Mouse (Mus musculus): ENCODE results near the gene Fgfr2. TPM values are rescaled to one million over a fixed set of nuclear protein-coding genes. Genes with fewer than 3 reads are reported as not detected.

Gene Fgfr2
- polyA plus RNA-seq, 1 experiment from 2014 or later = 169 TPM

GRCm38 (mm10) chr7:131327054-131327453 lies 1796.1 kb downstream of the Fgfr2 start:
- no peak overlapping the region for H3K9ac ChIP-seq (replicated peaks; ENCODE audit: low read depth, low read length)
- no peak overlapping the region for H3K4me2 ChIP-seq (replicated peaks; ENCODE audit: low read depth, low read length)
- H3K27me3 ChIP-seq (ENCODE audit: control insufficient read depth, insufficient read depth, low read length) = no peaks in the 10 kb centered on the region
- no peaks in the 10 kb centered on the region for H3K36me3 ChIP-seq (ENCODE audit: control insufficient read depth, insufficient read depth, low read length)
- no peaks in the 10 kb centered on the region for H3K9me3 ChIP-seq (ENCODE audit: control insufficient read depth, low read depth, low read length)
- H3K4me1 ChIP-seq (ENCODE audit: control insufficient read depth, insufficient read depth, low read length) = no peaks in the 10 kb centered on the region
- H3K27ac ChIP-seq (ENCODE audit: low read length) = no peak overlapping the region
- 83% methylated on average over 5 of the region's 5 CpGs for WGBS
- no peak overlapping the region for H3K4me3 ChIP-seq (ENCODE audit: low read depth, low read length)
- no peak for ATAC-seq (ENCODE audit: insufficient number of reproducible peaks, insufficient read depth, low FRiP score, low read depth)

GRCm38 (mm10) chr7:131322192-131322591 lies 1801.0 kb downstream of the Fgfr2 start, which contains the start of gene Cuzd1:
Gene Cuzd1, minus strand, starts transcription at chr7:131322292.
- no peaks in the 10 kb centered on the region for H3K4me1 ChIP-seq (ENCODE audit: control insufficient read depth, insufficient read depth, low read length)
- H3K9me3 ChIP-seq (ENCODE audit: control insufficient read depth, low read depth, low read length) = no peaks in the 10 kb centered on the region
- no peak within 1 kb of the TSS for H3K9ac ChIP-seq (replicated peaks; ENCODE audit: low read depth, low read length)
- no peak within 1 kb of the TSS for H3K27ac ChIP-seq (ENCODE audit: low read length)
- H3K4me3 ChIP-seq (ENCODE audit: low read depth, low read length) = no peak within 1 kb of the TSS
- H3K36me3 ChIP-seq (ENCODE audit: control insufficient read depth, insufficient read depth, low read length) = no peaks in the 10 kb centered on the region
- 67% methylated on average over 2 of the region's 2 CpGs for whole genome bisulfite sequencing
- H3K27me3 ChIP-seq (ENCODE audit: control insufficient read depth, insufficient read depth, low read length) = no peaks in the 10 kb centered on the region
- ATAC-seq (ENCODE audit: insufficient number of reproducible peaks, insufficient read depth, low FRiP score, low read depth) = no peak
- no peak within 1 kb of the TSS for H3K4me2 ChIP-seq (replicated peaks; ENCODE audit: low read depth, low read length)

GRCm38 (mm10) chr7:131318340-131318739 lies 1804.8 kb downstream of the Fgfr2 start:
- no peak for ATAC-seq (ENCODE audit: insufficient number of reproducible peaks, insufficient read depth, low FRiP score, low read depth)

GRCm38 (mm10) chr7:131317587-131317986 lies 1805.6 kb downstream of the Fgfr2 start:
- no peaks in the 10 kb centered on the region for H3K27me3 ChIP-seq (ENCODE audit: control insufficient read depth, insufficient read depth, low read length)
- no peak overlapping the region for H3K4me2 ChIP-seq (replicated peaks; ENCODE audit: low read depth, low read length)
- H3K9ac ChIP-seq (replicated peaks; ENCODE audit: low read depth, low read length) = no peak overlapping the region
- WGBS = 56% methylated on average over 12 of the region's 12 CpGs
- H3K9me3 ChIP-seq (ENCODE audit: control insufficient read depth, low read depth, low read length) = no peaks in the 10 kb centered on the region
- H3K4me3 ChIP-seq (ENCODE audit: low read depth, low read length) = no peak overlapping the region
- no peaks in the 10 kb centered on the region for H3K36me3 ChIP-seq (ENCODE audit: control insufficient read depth, insufficient read depth, low read length)
- ATAC-seq (ENCODE audit: insufficient number of reproducible peaks, insufficient read depth, low FRiP score, low read depth) = no peak
- H3K27ac ChIP-seq (ENCODE audit: low read length) = no peak overlapping the region
- no peaks in the 10 kb centered on the region for H3K4me1 ChIP-seq (ENCODE audit: control insufficient read depth, insufficient read depth, low read length)

More at GRCm38 (mm10) chr7:131318340-131318739, 1804.8 kb downstream of the Fgfr2 start:
- Histone ChIP-seq H3K4me1 (ENCODE audit: control insufficient read depth, insufficient read depth, low read length) (no peaks in the 10 kb centered on the region), H3K27me3 (ENCODE audit: control insufficient read depth, insufficient read depth, low read length) (no peaks in the 10 kb centered on the region), H3K9me3 (ENCODE audit: control insufficient read depth, low read depth, low read length) (no peaks in the 10 kb centered on the region), H3K27ac (ENCODE audit: low read length) (no peak overlapping the region), H3K4me2 (replicated peaks; ENCODE audit: low read depth, low read length) (no peak overlapping the region), H3K4me3 (ENCODE audit: low read depth, low read length) (no peak overlapping the region), H3K9ac (replicated peaks; ENCODE audit: low read depth, low read length) (no peak overlapping the region), H3K36me3 (ENCODE audit: control insufficient read depth, insufficient read depth, low read length) (no peaks in the 10 kb centered on the region)
- WGBS = 78% methylated on average over 5 of the region's 7 CpGs

GRCm38 (mm10) chr7:131314493-131314892 lies 1808.7 kb downstream of the Fgfr2 start:
- Histone ChIP-seq H3K4me3 (ENCODE audit: low read depth, low read length) (no peak overlapping the region), H3K27me3 (ENCODE audit: control insufficient read depth, insufficient read depth, low read length) (no peaks in the 10 kb centered on the region), H3K4me1 (ENCODE audit: control insufficient read depth, insufficient read depth, low read length) (no peaks in the 10 kb centered on the region), H3K4me2 (replicated peaks; ENCODE audit: low read depth, low read length) (no peak overlapping the region), H3K9ac (replicated peaks; ENCODE audit: low read depth, low read length) (no peak overlapping the region), H3K36me3 (ENCODE audit: control insufficient read depth, insufficient read depth, low read length) (no peaks in the 10 kb centered on the region), H3K27ac (ENCODE audit: low read length) (no peak overlapping the region), H3K9me3 (ENCODE audit: control insufficient read depth, low read depth, low read length) (no peaks in the 10 kb centered on the region)
- no peak for ATAC-seq (ENCODE audit: insufficient number of reproducible peaks, insufficient read depth, low FRiP score, low read depth)
- WGBS = 67% methylated on average over 7 of the region's 7 CpGs

- ATAC-seq (ENCODE audit: insufficient number of reproducible peaks, insufficient read depth, low FRiP score, low read depth) = no peak
- Histone ChIP-seq H3K27ac (ENCODE audit: low read length) (no peak overlapping the region), H3K9me3 (ENCODE audit: control insufficient read depth, low read depth, low read length) (no peaks in the 10 kb centered on the region), H3K9ac (replicated peaks; ENCODE audit: low read depth, low read length) (no peak overlapping the region), H3K36me3 (ENCODE audit: control insufficient read depth, insufficient read depth, low read length) (no peaks in the 10 kb centered on the region), H3K27me3 (ENCODE audit: control insufficient read depth, insufficient read depth, low read length) (no peaks in the 10 kb centered on the region), H3K4me3 (ENCODE audit: low read depth, low read length) (no peak overlapping the region), H3K4me1 (ENCODE audit: control insufficient read depth, insufficient read depth, low read length) (no peaks in the 10 kb centered on the region), H3K4me2 (replicated peaks; ENCODE audit: low read depth, low read length) (no peak overlapping the region)
- WGBS = 74% methylated on average over 5 of the region's 5 CpGs
Measured at GRCm38 (mm10) chr7:131306733-131307132, 1816.4 kb downstream of the Fgfr2 start.

- no peaks in the 10 kb centered on the region for H3K9me3 ChIP-seq (ENCODE audit: control insufficient read depth, low read depth, low read length)
- no peaks in the 10 kb centered on the region for H3K27me3 ChIP-seq (ENCODE audit: control insufficient read depth, insufficient read depth, low read length)
- WGBS = 59% methylated on average over 8 of the region's 8 CpGs
- H3K4me2 ChIP-seq (replicated peaks; ENCODE audit: low read depth, low read length) = no peak overlapping the region
- H3K4me1 ChIP-seq (ENCODE audit: control insufficient read depth, insufficient read depth, low read length) = no peaks in the 10 kb centered on the region
- no peak overlapping the region for H3K4me3 ChIP-seq (ENCODE audit: low read depth, low read length)
- H3K36me3 ChIP-seq (ENCODE audit: control insufficient read depth, insufficient read depth, low read length) = no peaks in the 10 kb centered on the region
- H3K27ac ChIP-seq (ENCODE audit: low read length) = no peak overlapping the region
- ATAC-seq (ENCODE audit: insufficient number of reproducible peaks, insufficient read depth, low FRiP score, low read depth) = no peak
- H3K9ac ChIP-seq (replicated peaks; ENCODE audit: low read depth, low read length) = no peak overlapping the region
Measured at GRCm38 (mm10) chr7:131303340-131303739, 1819.8 kb downstream of the Fgfr2 start.

GRCm38 (mm10) chr7:131297151-131297550 lies 1826.0 kb downstream of the Fgfr2 start:
- Histone ChIP-seq H3K27me3 (ENCODE audit: control insufficient read depth, insufficient read depth, low read length) (no peaks in the 10 kb centered on the region), H3K36me3 (ENCODE audit: control insufficient read depth, insufficient read depth, low read length) (no peaks in the 10 kb centered on the region), H3K4me1 (ENCODE audit: control insufficient read depth, insufficient read depth, low read length) (no peaks in the 10 kb centered on the region), H3K4me3 (ENCODE audit: low read depth, low read length) (no peak overlapping the region), H3K4me2 (replicated peaks; ENCODE audit: low read depth, low read length) (no peak overlapping the region), H3K9me3 (ENCODE audit: control insufficient read depth, low read depth, low read length) (no peaks in the 10 kb centered on the region), H3K27ac (ENCODE audit: low read length) (no peak overlapping the region), H3K9ac (replicated peaks; ENCODE audit: low read depth, low read length) (no peak overlapping the region)
- 69% methylated on average over 8 of the region's 8 CpGs for WGBS
- ATAC-seq (ENCODE audit: insufficient number of reproducible peaks, insufficient read depth, low FRiP score, low read depth) = no peak

- Histone ChIP-seq H3K36me3 (ENCODE audit: control insufficient read depth, insufficient read depth, low read length) (no peaks in the 10 kb centered on the region), H3K4me3 (ENCODE audit: low read depth, low read length) (no peak overlapping the region), H3K27ac (ENCODE audit: low read length) (no peak overlapping the region), H3K4me2 (replicated peaks; ENCODE audit: low read depth, low read length) (no peak overlapping the region), H3K27me3 (ENCODE audit: control insufficient read depth, insufficient read depth, low read length) (no peaks in the 10 kb centered on the region), H3K9ac (replicated peaks; ENCODE audit: low read depth, low read length) (no peak overlapping the region), H3K4me1 (ENCODE audit: control insufficient read depth, insufficient read depth, low read length) (no peaks in the 10 kb centered on the region), H3K9me3 (ENCODE audit: control insufficient read depth, low read depth, low read length) (no peaks in the 10 kb centered on the region)
- WGBS = 73% methylated on average over 4 of the region's 4 CpGs
- no peak for ATAC-seq (ENCODE audit: insufficient number of reproducible peaks, insufficient read depth, low FRiP score, low read depth)
Measured at GRCm38 (mm10) chr7:131265851-131266250, 1857.3 kb downstream of the Fgfr2 start.

All from stomach, embryonic 14.5 days (tissue).